Mouse (Mus musculus): ENCODE data around the gene Calcrl. TPM values are rescaled to one million over a fixed set of nuclear protein-coding genes. Genes with fewer than 3 reads are reported as not detected.

Gene Calcrl
- 56.8 TPM for polyA plus RNA-seq (2014; fragmentation: Illumina TruSeq; extraction: RNeasy Lipid Tissue Mini Kit (QIAGEN cat#74804); ENCODE audit: low read depth, low replicate concordance)

GRCm38 (mm10) chr2:84425138-84425537 is at the start of gene Calcrl:
Gene Calcrl (minus strand): TSS chr2:84425411.

Other genes with a start within 250 kb of the Calcrl start
- 48.3 TPM for gene Tfpi, start 51.4 kb upstream of the Calcrl start, polyA plus RNA-seq (2014; fragmentation: Illumina TruSeq; extraction: RNeasy Lipid Tissue Mini Kit (QIAGEN cat#74804); ENCODE audit: low read depth, low replicate concordance)
- gene Ctnnd1, start 225.4 kb upstream of the Calcrl start, polyA plus RNA-seq (2014; fragmentation: Illumina TruSeq; extraction: RNeasy Lipid Tissue Mini Kit (QIAGEN cat#74804); ENCODE audit: low read depth, low replicate concordance): 200 TPM
- not detected for gene Btbd18, start 233.7 kb upstream of the Calcrl start, polyA plus RNA-seq (2014; fragmentation: Illumina TruSeq; extraction: RNeasy Lipid Tissue Mini Kit (QIAGEN cat#74804); ENCODE audit: low read depth, low replicate concordance)
- 10.5 TPM for gene Selenoh, start 245.4 kb upstream of the Calcrl start, polyA plus RNA-seq (2014; fragmentation: Illumina TruSeq; extraction: RNeasy Lipid Tissue Mini Kit (QIAGEN cat#74804); ENCODE audit: low read depth, low replicate concordance)

Data from kidney, adult 10 weeks (tissue).